Mouse (Mus musculus): Measurements from ENCODE around the gene Parp9.
A peak's percentile ranks its signal among the peaks of the same experiment; 100 is the strongest.
"Not testable (repeated sequence)": the region's sequence is repeated elsewhere in the genome, so short reads cannot be mapped to it uniquely, and the experiment has no call there.

The Parp9 gene

GRCm38 (mm10) chr16:35924341-35924740 lies 13.9 kb upstream of the Parp9 start:
- no peak for DNase-seq (ENCODE audit: low read depth, low spot score)

GRCm38 (mm10) chr16:35932179-35933055 lies 5.9 kb upstream of the Parp9 start:
- no peak for DNase-seq (ENCODE audit: low read depth, low spot score)

- no peak for DNase-seq (ENCODE audit: low read depth, low spot score)
These were observed 5.1 kb upstream of the Parp9 start for GRCm38 (mm10) chr16:35933181-35933580.

GRCm38 (mm10) chr16:35939261-35939660 lies 991 bp downstream of the Parp9 start:
- DNase-seq (ENCODE audit: low read depth, low spot score): no peak

- no peak for DNase-seq (ENCODE audit: low read depth, low spot score)
These were observed 1.4 kb downstream of the Parp9 start for GRCm38 (mm10) chr16:35939690-35940089.

GRCm38 (mm10) chr16:35941382-35941781 lies 3.1 kb downstream of the Parp9 start:
- no peak for DNase-seq (ENCODE audit: low read depth, low spot score)

GRCm38 (mm10) chr16:35949264-35949663 lies 11.0 kb downstream of the Parp9 start:
- DNase-seq (ENCODE audit: low read depth, low spot score): no peak

- no peak for DNase-seq (ENCODE audit: low read depth, low spot score)
These were observed 12.9 kb downstream of the Parp9 start for GRCm38 (mm10) chr16:35951216-35951615.

GRCm38 (mm10) chr16:35952628-35953130 lies 14.4 kb downstream of the Parp9 start:
- no peak for DNase-seq (ENCODE audit: low read depth, low spot score)

GRCm38 (mm10) chr16:35965991-35966390 lies 27.7 kb downstream of the Parp9 start:
- not testable (repeated sequence) for DNase-seq (ENCODE audit: low read depth, low spot score)

GRCm38 (mm10) chr16:35966411-35967115 lies 28.3 kb downstream of the Parp9 start:
- no peak for DNase-seq (ENCODE audit: low read depth, low spot score)

GRCm38 (mm10) chr16:35967319-35967718 lies 29.0 kb downstream of the Parp9 start:
- DNase-seq (ENCODE audit: low read depth, low spot score): no peak

GRCm38 (mm10) chr16:35968149-35968548 lies 29.9 kb downstream of the Parp9 start:
- DNase-seq (ENCODE audit: low read depth, low spot score): no peak

GRCm38 (mm10) chr16:35974021-35974420 lies 35.8 kb downstream of the Parp9 start:
- DNase-seq (ENCODE audit: low read depth, low spot score): no peak

GRCm38 (mm10) chr16:35978450-35978849 lies 40.2 kb downstream of the Parp9 start, which contains the start of gene Kpna1:
Gene Kpna1 (plus strand): TSS chr16:35978750.
- not testable (repeated sequence) for DNase-seq (ENCODE audit: low read depth, low spot score)

GRCm38 (mm10) chr16:35981363-35981821 lies 43.1 kb downstream of the Parp9 start:
- DNase-seq (ENCODE audit: low read depth, low spot score): peak; percentile 98

- no peak for DNase-seq (ENCODE audit: low read depth, low spot score)
These were observed 44.2 kb downstream of the Parp9 start for GRCm38 (mm10) chr16:35982506-35982901.

- peak; percentile 80 for DNase-seq (ENCODE audit: low read depth, low spot score)
These were observed 44.7 kb downstream of the Parp9 start for GRCm38 (mm10) chr16:35982902-35983516.

GRCm38 (mm10) chr16:35983517-35984101 lies 45.3 kb downstream of the Parp9 start:
- DNase-seq (ENCODE audit: low read depth, low spot score): peak; percentile 20

- DNase-seq (ENCODE audit: low read depth, low spot score): no peak
These were observed 46.2 kb downstream of the Parp9 start for GRCm38 (mm10) chr16:35984471-35984870.

- DNase-seq (ENCODE audit: low read depth, low spot score): no peak
These were observed 49.7 kb downstream of the Parp9 start for GRCm38 (mm10) chr16:35987930-35988329.

Measured in retina, adult 2 months (tissue).